Mouse (Mus musculus) ES-Bruce4 (cell line): Measurements from ENCODE around the gene Sik1. TPM values are rescaled to one million over a fixed set of nuclear protein-coding genes. Genes with fewer than 3 reads are reported as not detected.

Source experiments
- H3K27ac ChIP-seq: 2 replicates; pipeline ENCODE4 v1.5.1; 2012; ENCODE audit warnings: low read length, inconsistent platforms; ENCODE audit not compliant: insufficient read depth
- H3K27me3 ChIP-seq: 2 replicates; pipeline ENCODE4 v1.6.1; 2012; ENCODE audit warnings: mild to moderate bottlenecking, low read length, inconsistent platforms; ENCODE audit not compliant: control insufficient read depth, poor library complexity, insufficient read depth, severe bottlenecking
- H3K36me3 ChIP-seq: 2 replicates; pipeline ENCODE4 v1.6.1; 2012; ENCODE audit warnings: inconsistent platforms, mild to moderate bottlenecking, low read length, moderate library complexity; ENCODE audit not compliant: control insufficient read depth, poor library complexity, insufficient read depth, severe bottlenecking
- H3K4me1 ChIP-seq: one replicate; pipeline ENCODE4 v1.8.1; 2011; ENCODE audit warnings: low read length; ENCODE audit not compliant: control insufficient read depth, insufficient read depth
- H3K4me3 ChIP-seq: 2 replicates; pipeline ENCODE4 v1.5.1; 2011; ENCODE audit warnings: low read depth, mild to moderate bottlenecking, low read length
- H3K9ac ChIP-seq: 2 replicates; pipeline ENCODE4 v1.6.1; 2012; ENCODE audit warnings: low read depth, mild to moderate bottlenecking, inconsistent platforms; ENCODE audit not compliant: poor library complexity, severe bottlenecking
- H3K9me3 ChIP-seq: replicated peaks from 2 replicates; pipeline ENCODE4 v1.6.1; 2012; ENCODE audit warnings: mild to moderate bottlenecking, low read length, inconsistent platforms; ENCODE audit not compliant: control insufficient read depth, poor library complexity, insufficient read depth, severe bottlenecking
- CTCF ChIP-seq: IDR thresholded peaks from one replicate; pipeline ENCODE4 v1.8.1; 2011; ENCODE audit warnings: low read depth, low read length
- EP300 ChIP-seq: IDR thresholded peaks from 2 replicates; pipeline ENCODE4 v1.6.1; 2011; ENCODE audit warnings: low read depth, low read length; ENCODE audit not compliant: insufficient read depth
- POLR2A ChIP-seq: IDR thresholded peaks from one replicate; pipeline ENCODE4 v1.8.1; 2011; ENCODE audit warnings: low read length; ENCODE audit not compliant: insufficient read depth
- polyA plus RNA-seq: library from polyadenylated mRNA; stranded (reverse); fragments of >200 nt; gene quantifications from 2 replicates; pipeline ENCODE4 v1.2.4, GENCODE M21; 2011; ENCODE audit warnings: low read depth; ENCODE audit not compliant: missing spikeins, insufficient read depth, insufficient read length

The Sik1 gene
- polyA plus RNA-seq, 1 experiment, result 45.1 TPM

- Histone ChIP-seq H3K36me3 (no peaks in the 10 kb centered on the region), H3K27ac (no peak overlapping the region), H3K9ac (no peak overlapping the region), H3K9me3 (no peaks in the 10 kb centered on the region), H3K27me3 (no peaks in the 10 kb centered on the region), H3K4me3 (no peak overlapping the region), H3K4me1 (no peaks in the 10 kb centered on the region)
- TF ChIP-seq EP300 (no peak), POLR2A (no peak), CTCF (no peak)
Observed at GRCm38 (mm10) chr17:31867061-31867460, 11.5 kb upstream of the Sik1 start.

- H3K4me1 ChIP-seq, result no peaks in the 10 kb centered on the region
- no peaks in the 10 kb centered on the region for H3K27me3 ChIP-seq
- no peak overlapping the region for H3K4me3 ChIP-seq
- no peak overlapping the region for H3K27ac ChIP-seq
- no peak for TF ChIP-seq EP300
- H3K9ac ChIP-seq, result no peak overlapping the region
- H3K36me3 ChIP-seq, result no peaks in the 10 kb centered on the region
- H3K9me3 ChIP-seq, result no peaks in the 10 kb centered on the region
Observed at GRCm38 (mm10) chr17:31865636-31866035, 10.0 kb upstream of the Sik1 start.

GRCm38 (mm10) chr17:31864666-31865450 is 9.3 kb upstream of the Sik1 start:
- H3K27ac ChIP-seq, result no peak overlapping the region

GRCm38 (mm10) chr17:31863151-31863815 is 7.7 kb upstream of the Sik1 start:
- Histone ChIP-seq H3K36me3 (no peaks in the 10 kb centered on the region), H3K27ac (no peak overlapping the region), H3K27me3 (no peaks in the 10 kb centered on the region), H3K9ac (no peak overlapping the region), H3K4me3 (no peak overlapping the region), H3K4me1 (no peaks in the 10 kb centered on the region), H3K9me3 (no peaks in the 10 kb centered on the region)
- TF ChIP-seq POLR2A (no peak), EP300 (no peak), CTCF (no peak)

More at GRCm38 (mm10) chr17:31864666-31865450, 9.3 kb upstream of the Sik1 start:
- Histone ChIP-seq H3K4me3 (no peak overlapping the region), H3K36me3 (no peaks in the 10 kb centered on the region), H3K27me3 (no peaks in the 10 kb centered on the region), H3K9me3 (no peaks in the 10 kb centered on the region), H3K9ac (no peak overlapping the region), H3K4me1 (no peaks in the 10 kb centered on the region)
- TF ChIP-seq EP300 (no peak), POLR2A (no peak), CTCF (no peak)

- no peaks in the 10 kb centered on the region for H3K4me1 ChIP-seq
- no peaks in the 10 kb centered on the region for H3K27me3 ChIP-seq
- no peak overlapping the region for H3K9ac ChIP-seq
- no peak overlapping the region for H3K4me3 ChIP-seq
- no peak overlapping the region for H3K27ac ChIP-seq
- TF ChIP-seq POLR2A (no peak), EP300 (no peak), CTCF (no peak)
- no peaks in the 10 kb centered on the region for H3K9me3 ChIP-seq
- no peaks in the 10 kb centered on the region for H3K36me3 ChIP-seq
Observed at GRCm38 (mm10) chr17:31862136-31862535, 6.5 kb upstream of the Sik1 start.

GRCm38 (mm10) chr17:31861661-31862060 is 6.1 kb upstream of the Sik1 start:
- no peaks in the 10 kb centered on the region for H3K36me3 ChIP-seq
- no peak overlapping the region for H3K9ac ChIP-seq
- no peaks in the 10 kb centered on the region for H3K27me3 ChIP-seq
- H3K9me3 ChIP-seq, result no peaks in the 10 kb centered on the region
- H3K4me3 ChIP-seq, result no peak overlapping the region
- TF ChIP-seq POLR2A, result no peak
- no peak for TF ChIP-seq CTCF
- no peak for TF ChIP-seq EP300
- no peaks in the 10 kb centered on the region for H3K4me1 ChIP-seq
- no peak overlapping the region for H3K27ac ChIP-seq
